Mouse (Mus musculus) heart, embryonic 15.5 days (tissue): ENCODE results near the gene Usp54. TPM values are rescaled to one million over a fixed set of nuclear protein-coding genes. Genes with fewer than 3 reads are reported as not detected.

Experiments
- ATAC-seq: fragments of 200-750 bp; cut with Nextera tagmentation; replicated peaks from 2 replicates; pipeline ENCODE4 v1.8.0; 2017; ENCODE audit warnings: low read depth, moderate TSS enrichment; ENCODE audit not compliant: insufficient number of reproducible peaks, insufficient read depth, low FRiP score
- H3K27ac ChIP-seq: fragments of 300-500 bp; sonication (generic); 2 replicates; pipeline ENCODE4 v1.5.1; 2015; ENCODE audit warnings: mild to moderate bottlenecking, inconsistent platforms
- H3K27me3 ChIP-seq: fragments of 300-500 bp; sonication (generic); 2 replicates; pipeline ENCODE4 v1.6.1; 2015; ENCODE audit warnings: inconsistent platforms
- H3K36me3 ChIP-seq: fragments of 300-500 bp; sonication (generic); 2 replicates; pipeline ENCODE4 v1.6.1; 2015; ENCODE audit warnings: mild to moderate bottlenecking, inconsistent platforms
- H3K4me1 ChIP-seq: fragments of 300-500 bp; sonication (generic); replicated peaks from 2 replicates; pipeline ENCODE4 v1.6.1; 2015; ENCODE audit warnings: inconsistent platforms
- H3K4me2 ChIP-seq: fragments of 300-500 bp; sonication (generic); 2 replicates; pipeline ENCODE4 v1.6.1; 2015; ENCODE audit warnings: inconsistent platforms, mild to moderate bottlenecking, moderate library complexity
- H3K4me3 ChIP-seq: fragments of 300-500 bp; sonication (generic); 2 replicates; pipeline ENCODE4 v1.5.1; 2015; ENCODE audit warnings: mild to moderate bottlenecking, inconsistent platforms
- H3K9ac ChIP-seq: fragments of 300-500 bp; sonication (generic); 2 replicates; pipeline ENCODE4 v1.6.1; 2015; ENCODE audit warnings: mild to moderate bottlenecking, inconsistent platforms
- H3K9me3 ChIP-seq: fragments of 300-500 bp; sonication (generic); replicated peaks from 2 replicates; pipeline ENCODE4 v1.6.1; 2016; ENCODE audit warnings: inconsistent platforms
- WGBS: fragments of 180-500 bp; shearing (Covaris S2); methylation state at CpG from one replicate; pipeline ENCODE4 v1.1.7; 2015; ENCODE audit warnings: mixed read lengths; 5-methylcytosine and 5-hydroxymethylcytosine counted together
- polyA plus RNA-seq: library from polyadenylated mRNA; unstranded; fragments of >200 nt; fragmentation: Nextera tagmentation; extraction: Ambion mirVana; gene quantifications from 2 replicates; pipeline ENCODE4 v1.2.1, GENCODE M21; 2015

Gene Usp54
- polyA plus RNA-seq, 1 experiment from 2014 or later = 4.0 TPM

- H3K9me3 ChIP-seq = no peaks in the 10 kb centered on the region
- H3K4me2 ChIP-seq = peak overlapping the region; percentile 96
- H3K4me1 ChIP-seq = peaks cover 45% of the 10 kb centered on the region
- peak overlapping the region; percentile 94 for H3K27ac ChIP-seq
- H3K27me3 ChIP-seq = no peaks in the 10 kb centered on the region
- peak; percentile 71 for ATAC-seq
- H3K36me3 ChIP-seq = no peaks in the 10 kb centered on the region
- WGBS = 24% methylated on average over 3 of the region's 3 CpGs
- peak overlapping the region; percentile 83 for H3K9ac ChIP-seq
- peak overlapping the region; percentile 71 for H3K4me3 ChIP-seq
Observed at GRCm38 (mm10) chr14:20664436-20664835, 23.6 kb upstream of the Usp54 start.

GRCm38 (mm10) chr14:20663601-20664000 is 22.7 kb upstream of the Usp54 start:
- H3K4me1 ChIP-seq = peaks cover 40% of the 10 kb centered on the region
- no peaks in the 10 kb centered on the region for H3K36me3 ChIP-seq
- H3K9ac ChIP-seq = peak overlapping the region; percentile 83
- no peaks in the 10 kb centered on the region for H3K27me3 ChIP-seq
- peak overlapping the region; percentile 71 for H3K4me3 ChIP-seq
- H3K27ac ChIP-seq = peak overlapping the region; percentile 94
- H3K4me2 ChIP-seq = peak overlapping the region; percentile 96
- ATAC-seq = no peak; the same call in 1 of the 2 replicates
- no peaks in the 10 kb centered on the region for H3K9me3 ChIP-seq
- 27% methylated on average over 2 of the region's 2 CpGs for WGBS

GRCm38 (mm10) chr14:20662740-20663139 is 21.9 kb upstream of the Usp54 start:
- Histone ChIP-seq H3K4me2 (peak overlapping the region; percentile 96), H3K9ac (peak overlapping the region; percentile 83), H3K27ac (peak overlapping the region; percentile 94), H3K4me1 (peaks cover 40% of the 10 kb centered on the region), H3K27me3 (no peaks in the 10 kb centered on the region), H3K36me3 (no peaks in the 10 kb centered on the region), H3K9me3 (no peaks in the 10 kb centered on the region), H3K4me3 (peak overlapping the region; percentile 71)
- WGBS = 48% methylated on average over 3 of the region's 3 CpGs
- no peak for ATAC-seq

DNA sequence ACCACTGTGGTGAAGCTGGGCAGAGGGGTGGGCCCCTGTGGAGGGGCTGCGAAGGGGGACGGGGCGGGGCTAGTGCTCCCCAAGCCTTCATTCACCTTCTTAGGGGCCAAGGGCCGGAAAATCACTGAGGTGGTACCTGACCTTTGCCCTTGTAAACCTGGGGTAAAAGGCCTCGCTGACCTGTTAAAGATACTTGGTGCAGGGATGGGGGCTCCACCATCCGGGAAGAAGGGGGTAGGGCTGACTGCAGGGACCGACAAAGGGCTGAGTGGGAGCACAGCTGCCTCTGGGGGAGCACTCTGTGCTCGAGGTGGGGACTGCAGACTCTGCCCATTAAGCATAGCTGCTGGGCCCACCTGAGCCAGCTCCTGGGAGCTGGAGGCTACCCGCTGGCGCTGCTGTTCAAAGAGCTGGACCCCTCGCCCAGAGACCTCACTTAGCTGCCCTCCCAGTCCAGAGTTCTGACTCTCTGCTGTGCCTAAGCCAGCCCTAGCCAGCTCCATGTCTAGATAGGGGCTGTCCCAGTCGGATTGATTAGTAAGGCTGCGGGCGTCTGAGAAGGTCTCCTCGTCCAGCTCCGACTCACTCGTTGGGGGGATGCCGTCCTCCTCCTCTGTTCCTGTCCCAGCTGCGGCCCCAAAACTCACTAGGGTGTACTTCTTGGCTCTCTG is 20.9 kb upstream of the Usp54 start:
- H3K27ac ChIP-seq = peak overlapping the region; percentile 94
- 7% methylated on average over 18 of the region's 19 CpGs for WGBS
- peak overlapping the region; percentile 83 for H3K9ac ChIP-seq
- ATAC-seq = no peak
- no peaks in the 10 kb centered on the region for H3K27me3 ChIP-seq
- no peaks in the 10 kb centered on the region for H3K36me3 ChIP-seq
- peak overlapping the region; percentile 71 for H3K4me3 ChIP-seq
- peak overlapping the region; percentile 96 for H3K4me2 ChIP-seq
- H3K4me1 ChIP-seq = peaks cover 42% of the 10 kb centered on the region
- no peaks in the 10 kb centered on the region for H3K9me3 ChIP-seq

- Histone ChIP-seq H3K27me3 (no peaks in the 10 kb centered on the region), H3K36me3 (no peaks in the 10 kb centered on the region), H3K9me3 (no peaks in the 10 kb centered on the region), H3K9ac (peak overlapping the region; percentile 83), H3K27ac (peak overlapping the region; percentile 94), H3K4me3 (peak overlapping the region; percentile 71), H3K4me2 (peak overlapping the region; percentile 96), H3K4me1 (peaks cover 41% of the 10 kb centered on the region)
- 2% methylated on average over 52 of the region's 52 CpGs for WGBS
- ATAC-seq = peak; percentile 50
Observed at GRCm38 (mm10) chr14:20660827-20661660, 20.2 kb upstream of the Usp54 start.

DNA sequence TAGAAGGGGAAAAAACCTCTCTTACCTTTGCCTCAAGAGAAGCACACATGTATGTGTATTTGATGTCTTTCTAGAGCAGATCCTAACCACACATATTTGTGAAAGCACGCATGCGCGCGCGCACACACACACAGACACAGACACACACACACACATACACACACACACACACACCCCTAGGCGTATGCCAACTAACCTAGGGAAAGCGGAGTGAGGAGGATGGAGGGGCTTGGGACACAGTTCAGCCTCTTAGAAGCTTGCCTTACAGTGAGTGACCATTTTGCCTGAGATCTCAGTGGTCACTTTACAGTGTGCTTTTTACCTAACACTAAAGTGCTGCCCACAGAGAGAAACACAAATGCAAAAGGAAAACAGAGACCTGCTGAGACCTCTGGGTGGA is 18.8 kb upstream of the Usp54 start:
- Histone ChIP-seq H3K4me3 (no peak overlapping the region), H3K4me1 (peaks cover 44% of the 10 kb centered on the region), H3K9me3 (no peaks in the 10 kb centered on the region), H3K27ac (peak overlapping the region; percentile 94), H3K4me2 (peak overlapping the region; percentile 96), H3K36me3 (no peaks in the 10 kb centered on the region), H3K9ac (peak overlapping the region; percentile 83; the same call in 1 of the 2 replicates), H3K27me3 (no peaks in the 10 kb centered on the region)
- WGBS = 94% methylated on average over 7 of the region's 7 CpGs
- ATAC-seq = no peak

GRCm38 (mm10) chr14:20658902-20659301 is 18.0 kb upstream of the Usp54 start:
- Histone ChIP-seq H3K4me2 (no peak overlapping the region), H3K4me3 (no peak overlapping the region), H3K36me3 (no peaks in the 10 kb centered on the region), H3K4me1 (peaks cover 44% of the 10 kb centered on the region), H3K9ac (0 out of 2 replicates have a peak overlapping the region, but pooled peaks have one; percentile 83), H3K9me3 (no peaks in the 10 kb centered on the region), H3K27me3 (no peaks in the 10 kb centered on the region), H3K27ac (peak overlapping the region; percentile 94)
- WGBS = 76% methylated on average over 6 of the region's 6 CpGs
- ATAC-seq = no peak

DNA sequence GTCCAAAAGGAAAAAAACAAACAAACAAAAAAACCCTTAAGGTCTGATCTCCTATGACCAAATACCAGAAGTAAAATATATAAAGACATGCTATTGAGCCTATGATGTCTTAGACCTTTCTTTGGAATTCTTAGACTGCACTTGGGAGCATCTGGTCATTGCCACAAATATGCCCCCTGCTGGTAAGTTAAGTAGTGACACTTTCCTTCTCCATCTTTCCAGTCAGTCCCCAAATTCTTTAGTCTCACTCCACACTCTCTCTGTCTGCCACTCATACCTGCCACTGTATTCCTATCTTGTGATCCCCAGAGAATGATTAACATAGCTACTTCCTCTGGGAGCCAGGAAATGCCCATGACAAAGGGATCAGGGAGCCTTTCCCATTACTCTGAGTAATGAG is 17.5 kb upstream of the Usp54 start:
- Histone ChIP-seq H3K4me3 (no peak overlapping the region), H3K36me3 (no peaks in the 10 kb centered on the region), H3K9ac (no peak overlapping the region), H3K9me3 (no peaks in the 10 kb centered on the region), H3K4me1 (peaks cover 44% of the 10 kb centered on the region), H3K27ac (no peak overlapping the region), H3K27me3 (no peaks in the 10 kb centered on the region), H3K4me2 (no peak overlapping the region)
- ATAC-seq = no peak

GRCm38 (mm10) chr14:20656361-20656760 is 15.5 kb upstream of the Usp54 start, which contains the start of gene Myoz1:
TSS of gene Myoz1 (minus strand) at chr14:20656540.
- Histone ChIP-seq H3K36me3 (no peaks in the 10 kb centered on the region), H3K9me3 (no peaks in the 10 kb centered on the region), H3K27ac (peak within 1 kb of the TSS; percentile 61), H3K4me1 (peaks cover 37% of the 10 kb centered on the region), H3K9ac (peak within 1 kb of the TSS; percentile 18; the same call in 1 of the 2 replicates), H3K27me3 (no peaks in the 10 kb centered on the region), H3K4me3 (peak within 1 kb of the TSS; percentile 22), H3K4me2 (peak within 1 kb of the TSS; percentile 55)
- WGBS = 18% methylated on average over 11 of the region's 11 CpGs
- ATAC-seq = no peak

DNA sequence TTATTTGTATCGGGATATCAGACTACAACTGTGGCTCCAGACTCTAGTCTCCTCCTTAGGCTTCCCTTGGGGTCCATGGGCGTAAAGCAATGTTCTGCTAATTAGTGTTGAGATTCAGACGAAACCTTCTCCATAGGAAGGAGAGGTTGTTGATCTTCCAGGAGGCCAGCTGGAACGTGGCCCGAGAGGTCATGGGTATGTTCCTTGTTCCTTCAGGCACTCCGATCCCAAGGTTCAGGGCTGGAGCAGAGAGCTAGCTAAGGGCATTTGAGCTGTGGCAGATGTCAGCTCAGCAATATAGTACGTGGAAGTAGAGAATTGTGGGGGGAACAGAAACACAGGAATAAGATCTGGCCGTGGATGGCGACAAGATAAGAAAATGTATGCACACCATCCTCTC is 14.9 kb upstream of the Usp54 start:
- H3K4me2 ChIP-seq = peak overlapping the region; percentile 55
- no peaks in the 10 kb centered on the region for H3K9me3 ChIP-seq
- H3K9ac ChIP-seq = no peak overlapping the region
- WGBS = 50% methylated on average over 9 of the region's 9 CpGs
- no peaks in the 10 kb centered on the region for H3K36me3 ChIP-seq
- H3K27ac ChIP-seq = peak overlapping the region; percentile 61
- H3K4me3 ChIP-seq = peak overlapping the region; percentile 22
- peaks cover 33% of the 10 kb centered on the region for H3K4me1 ChIP-seq
- ATAC-seq = no peak
- no peaks in the 10 kb centered on the region for H3K27me3 ChIP-seq

DNA sequence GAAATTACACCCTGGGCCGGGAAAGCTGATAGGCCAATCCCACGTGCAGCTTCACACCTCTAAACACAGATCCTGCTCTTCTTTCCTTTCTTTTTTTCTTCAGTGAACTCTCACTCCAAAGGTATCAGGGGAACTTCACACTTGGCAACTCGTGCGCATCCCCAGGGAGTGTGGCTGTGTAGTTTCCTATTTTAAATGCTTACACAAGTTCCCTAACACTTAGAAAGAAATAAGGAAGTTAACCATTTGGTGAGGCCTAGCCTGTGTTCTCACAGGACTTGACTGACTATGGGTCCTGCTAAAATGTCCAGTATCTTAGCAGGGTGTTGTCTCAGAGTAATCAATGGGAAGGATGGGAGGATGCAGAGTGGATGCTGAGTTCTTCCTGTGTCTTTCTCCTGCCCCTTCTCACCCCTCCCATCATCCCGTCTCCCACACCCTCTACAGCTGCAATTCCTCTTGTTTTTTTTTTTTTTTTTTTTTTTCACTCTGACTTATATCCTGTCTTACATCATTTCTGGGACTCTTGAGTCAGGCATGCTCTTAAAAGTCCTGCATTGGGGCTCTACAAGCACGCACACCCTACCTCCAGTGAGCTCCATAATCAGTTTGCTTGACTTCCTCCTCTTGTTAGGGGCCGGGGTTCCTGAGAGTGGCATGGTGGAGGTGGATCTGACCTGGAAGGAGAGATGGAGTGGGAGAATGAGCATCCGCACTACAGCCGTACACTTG is 14.0 kb upstream of the Usp54 start:
- ATAC-seq = no peak
- WGBS = 58% methylated on average over 9 of the region's 9 CpGs
- H3K9me3 ChIP-seq = no peaks in the 10 kb centered on the region
- H3K9ac ChIP-seq = no peak overlapping the region
- peaks cover 25% of the 10 kb centered on the region for H3K4me1 ChIP-seq
- H3K27me3 ChIP-seq = no peaks in the 10 kb centered on the region
- H3K27ac ChIP-seq = peak overlapping the region; percentile 61; the same call in 1 of the 2 replicates
- H3K4me3 ChIP-seq = no peak overlapping the region
- H3K4me2 ChIP-seq = no peak overlapping the region
- H3K36me3 ChIP-seq = no peaks in the 10 kb centered on the region
